Mouse (Mus musculus) MEL (cell line): ENCODE results near the gene Nfkbid. TPM values are rescaled to one million over a fixed set of nuclear protein-coding genes. Genes with fewer than 3 reads are reported as not detected.

Source experiments
- DNase-seq: peaks from one replicate; pipeline ENCODE4 v3.0.0; 2011; ENCODE audit warnings: low read depth, low spot score
- H3K27ac ChIP-seq: 2 replicates; pipeline ENCODE4 v1.5.1; 2012; ENCODE audit warnings: low read depth, mild to moderate bottlenecking, control low read depth, low read length, moderate library complexity; ENCODE audit not compliant: control insufficient read depth
- H3K27me3 ChIP-seq, 2 experiments: fragments of 150-350 bp in 1 of 2; sonication (generic) in 1 of 2; 2 replicates each; pipeline ENCODE4 v1.6.1; 2012; ENCODE audit warnings: low read length in 2 of 2, mild to moderate bottlenecking in 2 of 2, improper control_type of control experiment in 1 of 2, moderate library complexity in 1 of 2; ENCODE audit not compliant: insufficient read depth in 2 of 2, control insufficient read depth in 1 of 2
- H3K36me3 ChIP-seq, 2 experiments: 2 replicates each; pipeline ENCODE4 v1.6.1; 2012 to 2014; ENCODE audit warnings: low read length in 2 of 2, improper control_type of control experiment in 1 of 2, inconsistent platforms in 1 of 2, mild to moderate bottlenecking in 1 of 2; ENCODE audit not compliant: insufficient read depth in 2 of 2, control insufficient read depth in 1 of 2
- H3K4me1 ChIP-seq, 2 experiments: fragments of 150-350 bp in 1 of 2; sonication (generic) in 1 of 2; 2 replicates each; pipeline ENCODE4 v1.6.1; 2012; ENCODE audit warnings: low read length in 2 of 2, improper control_type of control experiment in 1 of 2, mild to moderate bottlenecking in 1 of 2; ENCODE audit not compliant: insufficient read depth in 2 of 2, control insufficient read depth in 1 of 2
- H3K4me3 ChIP-seq, 2 experiments: fragments of 150-350 bp in 1 of 2; sonication (generic) in 1 of 2; 2 replicates each; pipeline ENCODE4 v1.5.1; 2012; ENCODE audit warnings: low read depth in 2 of 2, low read length in 2 of 2, mild to moderate bottlenecking in 2 of 2, moderate library complexity in 2 of 2, control low read depth in 1 of 2, improper control_type of control experiment in 1 of 2; ENCODE audit not compliant: control insufficient read depth in 1 of 2, insufficient read depth in 1 of 2
- H3K79me2 ChIP-seq: 2 replicates; pipeline ENCODE4 v1.6.1; 2012; ENCODE audit warnings: mild to moderate bottlenecking, low read length, moderate library complexity; ENCODE audit not compliant: control insufficient read depth, poor library complexity, insufficient read depth
- H3K9ac ChIP-seq: 2 replicates; pipeline ENCODE4 v1.6.1; 2012; ENCODE audit warnings: low read depth, mild to moderate bottlenecking, control low read depth, low read length, moderate library complexity; ENCODE audit not compliant: control insufficient read depth, poor library complexity, severe bottlenecking
- H3K9me3 ChIP-seq: fragments of 150-350 bp; sonication (generic); replicated peaks from 2 replicates; pipeline ENCODE4 v1.6.1; 2012; ENCODE audit warnings: mild to moderate bottlenecking, low read length, improper control_type of control experiment, moderate library complexity; ENCODE audit not compliant: insufficient read depth
- CHD1 ChIP-seq: IDR thresholded peaks from 2 replicates; pipeline ENCODE4 v1.6.1; 2012; ENCODE audit warnings: low read depth, mild to moderate bottlenecking, inconsistent platforms, low read length, improper control_type of control experiment
- CHD2 ChIP-seq: IDR thresholded peaks from 2 replicates; pipeline ENCODE4 v1.6.1; 2011; ENCODE audit warnings: low read length, improper control_type of control experiment
- CTCF ChIP-seq, 3 experiments: IDR thresholded peaks in 2 of 3; conservative IDR thresholded peaks in 1 of 3; 2 replicates each; pipeline ENCODE4 v1.5.1; 2011 to 2012; ENCODE audit warnings: low read length in 3 of 3, low read depth in 2 of 3, mild to moderate bottlenecking in 2 of 3, improper control_type of control experiment in 1 of 3, inconsistent platforms in 1 of 3, mixed read lengths in 1 of 3, moderate library complexity in 1 of 3; ENCODE audit not compliant: control insufficient read depth in 1 of 3, insufficient read depth in 1 of 3, poor library complexity in 1 of 3, severe bottlenecking in 1 of 3
- E2F4 ChIP-seq: IDR thresholded peaks from 2 replicates; pipeline ENCODE4 v1.6.1; 2011; ENCODE audit warnings: low read depth, low read length, improper control_type of control experiment, borderline replicate concordance
- ELF1 ChIP-seq: IDR thresholded peaks from 2 replicates; pipeline ENCODE4 v1.6.1; 2014; ENCODE audit warnings: low read depth, mild to moderate bottlenecking, inconsistent platforms, low read length, improper control_type of control experiment, moderate library complexity
- EP300 ChIP-seq, 2 experiments: IDR thresholded peaks; 2 replicates each; pipeline ENCODE4 v1.6.1; 2011; ENCODE audit warnings: improper control_type of control experiment in 2 of 2, low read length in 2 of 2, low read depth in 1 of 2, mild to moderate bottlenecking in 1 of 2
- ETS1 ChIP-seq: IDR thresholded peaks from 2 replicates; pipeline ENCODE4 v1.6.1; 2012; ENCODE audit warnings: low read depth, mild to moderate bottlenecking, inconsistent platforms, low read length, improper control_type of control experiment, moderate library complexity
- GATA1 ChIP-seq: IDR thresholded peaks from 2 replicates; pipeline ENCODE4 v1.6.1; 2011; ENCODE audit warnings: low read depth, low read length, improper control_type of control experiment
- HCFC1 ChIP-seq: IDR thresholded peaks from 2 replicates; pipeline ENCODE4 v1.6.1; 2012; ENCODE audit warnings: low read depth, mild to moderate bottlenecking, inconsistent platforms, low read length, improper control_type of control experiment, moderate library complexity
- JUND ChIP-seq: IDR thresholded peaks from 2 replicates; pipeline ENCODE4 v1.6.1; 2011; ENCODE audit warnings: low read depth, mild to moderate bottlenecking, improper control_type of control experiment, low read length
- MAX ChIP-seq: IDR thresholded peaks from 2 replicates; pipeline ENCODE4 v1.6.1; 2011; ENCODE audit warnings: low read length, improper control_type of control experiment
- MAZ ChIP-seq: IDR thresholded peaks from 2 replicates; pipeline ENCODE4 v1.6.1; 2012; ENCODE audit warnings: low read depth, mild to moderate bottlenecking, inconsistent platforms, low read length, improper control_type of control experiment
- MXI1 ChIP-seq: IDR thresholded peaks from 2 replicates; pipeline ENCODE4 v1.6.1; 2011; ENCODE audit warnings: mild to moderate bottlenecking, low read depth, low read length, improper control_type of control experiment
- MYB ChIP-seq: IDR thresholded peaks from 2 replicates; pipeline ENCODE4 v1.6.1; 2011; ENCODE audit warnings: mild to moderate bottlenecking, low read depth, low read length, improper control_type of control experiment
- MYC ChIP-seq: IDR thresholded peaks from 2 replicates; pipeline ENCODE4 v1.6.1; 2011; ENCODE audit warnings: low read depth, mild to moderate bottlenecking, low read length, improper control_type of control experiment, moderate library complexity
- NRF1 ChIP-seq: IDR thresholded peaks from 2 replicates; pipeline ENCODE4 v1.6.1; 2014; ENCODE audit warnings: low read depth, mild to moderate bottlenecking, inconsistent platforms, low read length, improper control_type of control experiment, moderate library complexity; ENCODE audit not compliant: poor library complexity, insufficient read depth, severe bottlenecking
- POLR2A ChIP-seq, 2 experiments: IDR thresholded peaks; 2 replicates each; pipeline ENCODE4 v1.6.1; 2011 to 2012; ENCODE audit warnings: low read length in 2 of 2, mild to moderate bottlenecking in 2 of 2, control low read depth in 1 of 2, improper control_type of control experiment in 1 of 2, low read depth in 1 of 2, moderate library complexity in 1 of 2; ENCODE audit not compliant: control insufficient read depth in 1 of 2, insufficient read depth in 1 of 2, poor library complexity in 1 of 2
- RAD21 ChIP-seq: IDR thresholded peaks from 2 replicates; pipeline ENCODE4 v1.6.1; 2011; ENCODE audit warnings: mild to moderate bottlenecking, low read depth, low read length, improper control_type of control experiment
- SIN3A ChIP-seq: IDR thresholded peaks from 2 replicates; pipeline ENCODE4 v1.6.1; 2012; ENCODE audit warnings: low read length, improper control_type of control experiment, inconsistent platforms
- SMC3 ChIP-seq: IDR thresholded peaks from 2 replicates; pipeline ENCODE4 v1.6.1; 2011; ENCODE audit warnings: low read depth, low read length, improper control_type of control experiment
- TBP ChIP-seq: IDR thresholded peaks from 2 replicates; pipeline ENCODE4 v1.8.0; 2011; ENCODE audit warnings: low read depth, low read length, improper control_type of control experiment
- TCF12 ChIP-seq: IDR thresholded peaks from 2 replicates; pipeline ENCODE4 v1.6.1; 2014; ENCODE audit warnings: low read depth, mild to moderate bottlenecking, inconsistent platforms, low read length, improper control_type of control experiment, moderate library complexity
- UBTF ChIP-seq: IDR thresholded peaks from 2 replicates; pipeline ENCODE4 v1.6.1; 2012; ENCODE audit warnings: low read depth, mild to moderate bottlenecking, inconsistent platforms, low read length, improper control_type of control experiment, moderate library complexity, borderline replicate concordance; ENCODE audit not compliant: insufficient read depth
- ZC3H11A ChIP-seq: IDR thresholded peaks from 2 replicates; pipeline ENCODE4 v1.6.1; 2012; ENCODE audit warnings: low read depth, mild to moderate bottlenecking, inconsistent platforms, low read length, improper control_type of control experiment
- ZKSCAN1 ChIP-seq: IDR thresholded peaks from 2 replicates; pipeline ENCODE4 v1.6.1; 2012; ENCODE audit warnings: low read depth, mild to moderate bottlenecking, inconsistent platforms, low read length, improper control_type of control experiment, moderate library complexity
- ZNF384 ChIP-seq: IDR thresholded peaks from 2 replicates; pipeline ENCODE4 v1.6.1; 2012; ENCODE audit warnings: low read depth, mild to moderate bottlenecking, inconsistent platforms, low read length, improper control_type of control experiment
- polyA plus RNA-seq, 2 experiments: library from polyadenylated mRNA; stranded (reverse) in 1 of 2; unstranded in 1 of 2; fragments of >175 nt in 1 of 2; fragments of >200 nt in 1 of 2; gene quantifications; 2 replicates each; pipeline versions ENCODE4 v1.2.1 to v1.2.4; 2012; ENCODE audit warnings: low replicate concordance in 2 of 2, low read depth in 1 of 2; ENCODE audit not compliant: insufficient read length in 2 of 2, insufficient read depth in 1 of 2, missing spikeins in 1 of 2
- total RNA-seq: library from RNA; depleted of rRNA; stranded (reverse); fragments of 300-350 nt; gene quantifications from 2 replicates; pipeline ENCODE4 v1.2.3, GENCODE M21; 2012

The Nfkbid gene
- total and polyA plus RNA-seq, 3 experiments, result 7.0 to 16.7 TPM; not detected in 1

- H3K79me2 ChIP-seq, result no peaks in the 10 kb centered on the region
- peak overlapping the region; percentile 92 for H3K27ac ChIP-seq
- TF ChIP-seq ELF1 (0 out of 2 replicates have a peak, but pooled peaks have one; percentile 54), SMC3 (no peak), MAZ (no peak), NRF1 (0 out of 2 replicates have a peak, but pooled peaks have one; percentile 41), SIN3A (peak; percentile 71; the same call in 1 of the 2 replicates), CHD2 (no peak), ZNF384 (no peak), TCF12 (no peak), ETS1 (peak; percentile 66), ZKSCAN1 (no peak), TBP (peak; percentile 78), MYC (peak; percentile 94), EP300 (IDR thresholded peaks at IDR 0.05; ENCODE audit: low read depth in 1 of 2, low read length in 2 of 2) (peak; percentile 46 to 66; a peak in 3 of 4 replicates), MYB (no peak), UBTF (no peak), JUND (no peak), POLR2A (IDR thresholded peaks at IDR 0.05; ENCODE audit: control insufficient read depth in 1 of 2, insufficient read depth in 1 of 2, low read depth in 1 of 2, low read length in 2 of 2, poor library complexity in 1 of 2) (peak in 1 of 2 experiments; percentile 69; a peak in 2 of 4 replicates), GATA1 (peak; percentile 39; the same call in 1 of the 2 replicates), HCFC1 (peak; percentile 61), MAX (peak; percentile 69), MXI1 (peak; percentile 83; the same call in 1 of the 2 replicates)
- TF ChIP-seq, all 39 proteins: peak for 12
- H3K27me3 ChIP-seq, result no peaks in the 10 kb centered on the region
- peak; percentile 90 for DNase-seq
- H3K9me3 ChIP-seq, result no peaks in the 10 kb centered on the region
- H3K4me3 ChIP-seq, result peak overlapping the region; percentile 5 to 44; a peak in 3 of 4 replicates
- peak overlapping the region; percentile 69 for H3K9ac ChIP-seq
- peaks cover 0 to 19% of the 10 kb centered on the region in 2 experiments; a peak in 2 of 4 replicates for H3K4me1 ChIP-seq
- no peaks in the 10 kb centered on the region; a peak in 1 of 4 replicates for H3K36me3 ChIP-seq
Measured at GRCm38 (mm10) chr7:30394379-30394778, 27.2 kb upstream of the Nfkbid start.

GRCm38 (mm10) chr7:30394871-30395270 is 26.7 kb upstream of the Nfkbid start:
- peak overlapping the region in 1 of 2 experiments; percentile 44; a peak in 2 of 4 replicates for H3K4me3 ChIP-seq
- no peaks in the 10 kb centered on the region for H3K79me2 ChIP-seq
- H3K27me3 ChIP-seq, result 0 out of 4 replicates have a peak, but pooled peaks cover 0 to 1% of the 10 kb centered on the region in 2 experiments
- TF ChIP-seq MXI1 (no peak), ZKSCAN1 (no peak), E2F4 (no peak), SMC3 (peak; percentile 58), ZC3H11A (peak; percentile 38), RAD21 (peak; percentile 67), CHD1 (no peak), CTCF (IDR thresholded peaks at IDR 0.05 in 2 of 3, conservative IDR thresholded peaks at IDR 0.05 in 1 of 3; ENCODE audit: control insufficient read depth in 1 of 3, insufficient read depth in 1 of 3, low read depth in 2 of 3, low read length in 3 of 3, poor library complexity in 1 of 3, severe bottlenecking in 1 of 3) (peak; percentile 49 to 62 (median 55)), MAZ (0 out of 2 replicates have a peak, but pooled peaks have one; percentile 12)
- H3K9me3 ChIP-seq, result no peaks in the 10 kb centered on the region
- H3K36me3 ChIP-seq, result no peaks in the 10 kb centered on the region; a peak in 1 of 4 replicates
- peak overlapping the region; percentile 69 for H3K9ac ChIP-seq
- DNase-seq, result peak; percentile 73
- H3K4me1 ChIP-seq, result peaks cover 0 to 19% of the 10 kb centered on the region in 2 experiments; a peak in 2 of 4 replicates
- peak overlapping the region; percentile 92 for H3K27ac ChIP-seq
